Mouse (Mus musculus): ENCODE measurements at regions not wholly inside any gene's neighbourhood (a gene's known extent, or its start where the extent isn't known, plus 50 kb on each side); places are given as distances from the start of the nearest gene placed in this dataset.
"Not testable (repeated sequence)": the region's sequence is repeated elsewhere in the genome, so short reads cannot be mapped to it uniquely, and the experiment has no call there.

DNA sequence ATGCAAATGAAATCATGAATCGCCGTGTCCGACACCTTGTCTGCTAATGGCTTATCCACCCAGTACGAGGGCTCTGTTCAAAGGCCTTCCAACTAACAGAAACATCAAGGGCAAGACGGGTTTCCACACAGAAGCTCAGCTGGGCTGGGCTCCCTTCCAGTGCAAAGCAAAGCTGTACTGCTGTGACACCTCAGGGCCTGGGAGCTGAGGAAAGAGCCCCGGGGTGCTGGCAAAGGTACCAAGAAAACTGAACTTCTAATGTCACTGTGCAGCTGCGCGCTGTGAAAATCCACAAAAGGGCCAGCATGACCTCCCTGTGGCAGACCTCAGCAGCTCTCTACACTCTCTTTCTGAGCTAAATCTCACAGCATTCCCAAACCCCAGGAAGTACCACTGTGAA is 173.7 kb upstream of the Pum3 start:
- H3K9ac ChIP-seq (ENCODE audit: low read depth, low read length), result no peak overlapping the region
- TF ChIP-seq CTCF (IDR thresholded peaks at IDR 0.05; ENCODE audit: low read depth, low read length) (no peak), POLR2A (IDR thresholded peaks at IDR 0.05; ENCODE audit: extremely low read depth, insufficient read depth, low read length) (no peak)
- DNase-seq (ENCODE audit: extremely low read depth, low read depth, low spot score), result no peak
- H3K27me3 ChIP-seq (ENCODE audit: control insufficient read depth, insufficient read depth, low read length), result no peaks in the 10 kb centered on the region
- no peaks in the 10 kb centered on the region for H3K79me2 ChIP-seq (ENCODE audit: control insufficient read depth, insufficient read depth, low read length)
- H3K36me3 ChIP-seq (ENCODE audit: control insufficient read depth, insufficient read depth, low read length), result no peaks in the 10 kb centered on the region
- H3K4me3 ChIP-seq (ENCODE audit: insufficient read depth, low read depth, low read length), result no peak overlapping the region
- H3K4me1 ChIP-seq (ENCODE audit: control insufficient read depth, insufficient read depth, low read length), result 0 out of 2 replicates have a peak, but pooled peaks cover 1% of the 10 kb centered on the region
- H3K27ac ChIP-seq (replicated peaks; ENCODE audit: insufficient read depth, low read depth, low read length), result no peak overlapping the region
- WGBS, result 58% methylated on average over 8 of the region's 8 CpGs

- TF ChIP-seq CTCF (IDR thresholded peaks at IDR 0.05; ENCODE audit: low read depth, low read length), result no peak
- no peak for TF ChIP-seq POLR2A (IDR thresholded peaks at IDR 0.05; ENCODE audit: extremely low read depth, insufficient read depth, low read length)
- Histone ChIP-seq H3K79me2 (ENCODE audit: control insufficient read depth, insufficient read depth, low read length) (no peaks in the 10 kb centered on the region), H3K4me3 (ENCODE audit: insufficient read depth, low read depth, low read length) (no peak overlapping the region), H3K4me1 (ENCODE audit: control insufficient read depth, insufficient read depth, low read length) (no peaks in the 10 kb centered on the region), H3K27me3 (ENCODE audit: control insufficient read depth, insufficient read depth, low read length) (no peaks in the 10 kb centered on the region), H3K36me3 (ENCODE audit: control insufficient read depth, insufficient read depth, low read length) (no peaks in the 10 kb centered on the region), H3K9ac (ENCODE audit: low read depth, low read length) (no peak overlapping the region), H3K27ac (replicated peaks; ENCODE audit: insufficient read depth, low read depth, low read length) (no peak overlapping the region)
- DNase-seq (ENCODE audit: extremely low read depth, low read depth, low spot score), result no peak
- 86% methylated on average over 3 of the region's 3 CpGs for WGBS
Observed at GRCm38 (mm10) chr19:27601551-27601950, 171.9 kb upstream of the Pum3 start.

- not testable (repeated sequence) for H3K9ac ChIP-seq (ENCODE audit: low read depth, low read length); H3K4me1 ChIP-seq (ENCODE audit: control insufficient read depth, insufficient read depth, low read length); H3K79me2 ChIP-seq (ENCODE audit: control insufficient read depth, insufficient read depth, low read length); H3K4me3 ChIP-seq (ENCODE audit: insufficient read depth, low read depth, low read length); H3K27ac ChIP-seq (replicated peaks; ENCODE audit: insufficient read depth, low read depth, low read length); H3K36me3 ChIP-seq (ENCODE audit: control insufficient read depth, insufficient read depth, low read length); H3K27me3 ChIP-seq (ENCODE audit: control insufficient read depth, insufficient read depth, low read length); DNase-seq (ENCODE audit: extremely low read depth, low read depth, low spot score)
- 89% methylated on average over 9 of the region's 9 CpGs for WGBS
Observed at GRCm38 (mm10) chr19:27600386-27600785, 170.8 kb upstream of the Pum3 start.

DNA sequence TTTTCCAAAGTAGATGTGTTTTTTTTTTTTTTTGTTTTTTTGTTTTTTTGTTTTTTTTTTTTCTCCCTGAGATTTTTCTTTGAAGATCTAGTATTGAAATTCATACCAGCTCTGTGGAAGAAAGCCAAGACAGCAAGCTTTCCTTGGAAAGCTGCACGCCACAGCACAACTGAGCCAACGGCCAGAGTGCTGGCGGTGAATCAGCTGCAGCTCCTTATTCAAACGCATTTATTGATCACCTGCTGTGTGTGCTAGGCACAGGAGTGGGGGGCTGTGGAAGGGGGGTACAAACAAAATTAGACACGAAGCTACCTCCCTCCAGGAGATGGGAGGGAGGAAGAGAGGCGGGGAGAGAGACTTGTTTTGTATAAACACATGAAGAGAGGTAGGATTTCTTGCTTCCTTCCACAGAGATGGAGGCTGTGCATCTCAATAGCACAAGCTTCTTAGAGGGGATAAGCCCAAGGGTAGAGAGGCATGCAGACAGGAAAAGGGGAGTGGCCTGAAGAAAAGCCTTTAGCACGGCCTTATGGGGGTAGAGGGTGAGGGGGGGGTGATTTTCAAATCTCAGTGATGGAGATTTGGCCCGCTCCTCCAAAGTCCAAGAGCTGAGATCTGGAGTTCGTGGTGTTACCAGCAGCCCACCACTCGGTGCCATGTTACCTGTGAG is 170.1 kb upstream of the Pum3 start:
- Histone ChIP-seq H3K79me2 (ENCODE audit: control insufficient read depth, insufficient read depth, low read length) (no peaks in the 10 kb centered on the region), H3K9ac (ENCODE audit: low read depth, low read length) (no peak overlapping the region), H3K4me3 (ENCODE audit: insufficient read depth, low read depth, low read length) (no peak overlapping the region), H3K27ac (replicated peaks; ENCODE audit: insufficient read depth, low read depth, low read length) (no peak overlapping the region), H3K4me1 (ENCODE audit: control insufficient read depth, insufficient read depth, low read length) (no peaks in the 10 kb centered on the region), H3K36me3 (ENCODE audit: control insufficient read depth, insufficient read depth, low read length) (no peaks in the 10 kb centered on the region), H3K27me3 (ENCODE audit: control insufficient read depth, insufficient read depth, low read length) (no peaks in the 10 kb centered on the region)
- WGBS, result 47% methylated on average over 10 of the region's 10 CpGs
- TF ChIP-seq CTCF (IDR thresholded peaks at IDR 0.05; ENCODE audit: low read depth, low read length) (no peak), POLR2A (IDR thresholded peaks at IDR 0.05; ENCODE audit: extremely low read depth, insufficient read depth, low read length) (no peak)
- DNase-seq (ENCODE audit: extremely low read depth, low read depth, low spot score), result no peak

GRCm38 (mm10) chr19:27598350-27598749 is 168.7 kb upstream of the Pum3 start:
- WGBS, result 88% methylated on average over 5 of the region's 5 CpGs

GRCm38 (mm10) chr19:27585566-27585965 is 155.9 kb upstream of the Pum3 start:
- TF ChIP-seq POLR2A (IDR thresholded peaks at IDR 0.05; ENCODE audit: extremely low read depth, insufficient read depth, low read length) (no peak), CTCF (IDR thresholded peaks at IDR 0.05; ENCODE audit: low read depth, low read length) (no peak)
- Histone ChIP-seq H3K4me3 (ENCODE audit: insufficient read depth, low read depth, low read length) (no peak overlapping the region), H3K4me1 (ENCODE audit: control insufficient read depth, insufficient read depth, low read length) (no peaks in the 10 kb centered on the region; the same call in 1 of the 2 replicates), H3K9ac (ENCODE audit: low read depth, low read length) (no peak overlapping the region), H3K79me2 (ENCODE audit: control insufficient read depth, insufficient read depth, low read length) (no peaks in the 10 kb centered on the region), H3K27ac (replicated peaks; ENCODE audit: insufficient read depth, low read depth, low read length) (no peak overlapping the region), H3K27me3 (ENCODE audit: control insufficient read depth, insufficient read depth, low read length) (no peaks in the 10 kb centered on the region), H3K36me3 (ENCODE audit: control insufficient read depth, insufficient read depth, low read length) (no peaks in the 10 kb centered on the region)
- no peak for DNase-seq (ENCODE audit: extremely low read depth, low read depth, low spot score)
- 91% methylated on average over 6 of the region's 6 CpGs for WGBS

More at GRCm38 (mm10) chr19:27598350-27598749, 168.7 kb upstream of the Pum3 start:
- no peaks in the 10 kb centered on the region for H3K4me1 ChIP-seq (ENCODE audit: control insufficient read depth, insufficient read depth, low read length)
- H3K27me3 ChIP-seq (ENCODE audit: control insufficient read depth, insufficient read depth, low read length), result no peaks in the 10 kb centered on the region
- H3K79me2 ChIP-seq (ENCODE audit: control insufficient read depth, insufficient read depth, low read length), result no peaks in the 10 kb centered on the region
- TF ChIP-seq POLR2A (IDR thresholded peaks at IDR 0.05; ENCODE audit: extremely low read depth, insufficient read depth, low read length) (no peak), CTCF (IDR thresholded peaks at IDR 0.05; ENCODE audit: low read depth, low read length) (no peak)
- H3K9ac ChIP-seq (ENCODE audit: low read depth, low read length), result no peak overlapping the region
- H3K27ac ChIP-seq (replicated peaks; ENCODE audit: insufficient read depth, low read depth, low read length), result no peak overlapping the region
- no peak overlapping the region for H3K4me3 ChIP-seq (ENCODE audit: insufficient read depth, low read depth, low read length)
- no peak for DNase-seq (ENCODE audit: extremely low read depth, low read depth, low spot score)
- no peaks in the 10 kb centered on the region for H3K36me3 ChIP-seq (ENCODE audit: control insufficient read depth, insufficient read depth, low read length)

All from liver, adult 2 months (tissue).